Mouse (Mus musculus) retina, postnatal 7 days (tissue): ENCODE data around the gene Serping1.

Source experiments
- DNase-seq: peaks from one replicate; pipeline ENCODE4 v3.0.0-alpha.2; 2012; ENCODE audit warnings: low read depth, low spot score

Gene Serping1

DNA sequence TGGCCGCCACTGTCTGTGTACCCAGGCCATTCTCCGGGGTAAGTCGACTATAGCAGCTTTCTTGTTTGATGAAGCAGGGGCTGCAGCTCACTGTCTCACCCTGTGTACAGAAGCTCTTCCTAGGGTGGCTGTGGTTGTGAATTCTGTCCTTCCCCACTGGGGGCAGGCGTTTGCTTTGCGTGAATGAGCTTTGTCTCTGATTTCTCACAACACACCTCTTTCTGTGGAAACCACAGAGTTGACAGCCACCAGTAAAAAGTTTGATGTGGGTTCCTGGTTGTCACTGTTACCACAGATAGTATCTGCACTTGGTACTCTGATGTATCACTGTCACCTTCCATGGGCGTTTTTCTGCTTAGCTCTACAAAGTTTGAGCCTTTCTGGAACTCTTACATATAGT is 4.0 kb upstream of the Serping1 start:
- no peak for DNase-seq

DNA sequence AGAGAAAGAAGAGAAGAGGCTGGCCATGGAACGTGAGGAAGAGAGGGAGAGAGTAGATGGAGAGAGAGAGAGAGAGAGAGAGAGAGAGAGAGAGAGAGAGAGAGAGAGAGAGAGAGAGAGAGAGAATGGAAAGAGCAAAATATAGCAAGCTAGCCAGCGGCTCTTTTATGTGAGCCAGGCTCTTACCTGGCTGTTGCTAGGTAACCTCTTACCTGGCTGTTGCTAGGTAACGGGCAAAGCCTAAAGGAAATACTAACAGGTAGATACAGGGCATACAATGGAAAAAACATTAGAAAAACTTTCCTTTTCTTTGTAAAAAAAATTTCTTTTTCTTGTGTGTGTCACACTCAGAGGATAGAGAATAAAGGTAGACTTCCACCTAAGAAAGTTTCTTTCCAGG is 2.5 kb upstream of the Serping1 start:
- no peak for DNase-seq

DNA sequence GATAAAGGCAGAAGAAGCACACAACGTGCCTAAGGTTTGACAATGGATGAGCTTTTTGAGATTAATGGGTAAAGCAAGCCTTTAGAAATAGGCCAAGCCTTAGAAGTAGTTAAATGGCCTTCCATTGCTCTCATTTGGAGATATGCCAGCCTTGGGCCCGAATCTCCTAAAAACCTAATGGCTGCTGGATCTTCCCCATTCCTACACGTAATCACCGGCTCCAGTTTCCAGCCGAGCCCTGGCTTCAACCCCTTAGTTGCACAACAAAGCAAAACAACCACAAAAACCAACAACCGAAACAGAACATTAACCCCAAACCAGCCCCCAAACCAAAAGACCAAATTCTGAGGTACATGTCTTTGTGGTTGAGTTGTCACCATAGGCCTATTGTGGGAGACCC is 421 bp upstream of the Serping1 start:
- no peak for DNase-seq

DNA sequence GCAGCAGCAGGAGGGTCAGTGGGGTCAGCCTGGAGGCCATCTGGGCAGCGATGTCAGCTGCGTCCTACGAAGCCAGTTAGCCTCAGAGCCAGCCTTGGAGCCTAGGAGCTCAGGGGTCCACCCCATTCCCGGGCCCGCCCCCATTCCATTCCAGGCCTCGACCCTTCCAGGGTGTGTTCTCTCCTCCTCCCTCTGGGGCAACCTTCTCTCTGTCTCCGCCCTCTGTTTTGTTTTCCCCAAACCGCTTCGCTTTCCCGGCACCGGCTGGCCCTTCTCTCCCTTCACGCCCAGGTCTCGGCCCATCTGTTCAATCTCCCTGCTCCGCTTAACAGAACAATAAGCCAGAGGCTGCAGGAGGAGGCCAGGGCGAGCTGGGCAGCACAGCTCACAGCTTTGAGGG is 493 bp downstream of the Serping1 start:
- DNase-seq, result peak; percentile 42

DNA sequence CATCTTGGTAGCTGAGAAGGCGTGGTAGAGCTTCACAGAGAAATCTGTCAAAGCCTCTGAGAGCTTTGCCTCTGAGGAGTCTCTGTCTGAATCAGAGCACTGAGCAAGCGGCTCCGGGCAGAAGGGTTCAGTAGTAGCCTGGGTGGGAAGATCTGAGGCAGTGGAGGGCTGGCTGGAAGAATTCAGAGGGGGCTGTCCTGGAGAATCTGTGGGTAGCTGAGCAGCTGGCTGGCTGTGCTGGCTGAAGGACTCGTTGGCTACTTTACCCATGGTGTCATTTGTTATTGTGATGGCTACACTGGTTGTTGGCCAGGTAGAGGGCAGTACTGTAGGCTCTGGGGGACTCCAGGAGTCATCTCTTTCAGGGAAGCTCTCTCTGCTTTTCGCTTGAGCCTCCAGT is 2.0 kb downstream of the Serping1 start:
- DNase-seq, result no peak

GRCm38 (mm10) chr2:84772454-84772853 is 2.8 kb downstream of the Serping1 start:
- DNase-seq, result no peak

- no peak for DNase-seq
Observed at GRCm38 (mm10) chr2:84770501-84770900, 4.7 kb downstream of the Serping1 start.

- no peak for DNase-seq
Observed at GRCm38 (mm10) chr2:84762818-84763217, 12.4 kb downstream of the Serping1 start.

DNA sequence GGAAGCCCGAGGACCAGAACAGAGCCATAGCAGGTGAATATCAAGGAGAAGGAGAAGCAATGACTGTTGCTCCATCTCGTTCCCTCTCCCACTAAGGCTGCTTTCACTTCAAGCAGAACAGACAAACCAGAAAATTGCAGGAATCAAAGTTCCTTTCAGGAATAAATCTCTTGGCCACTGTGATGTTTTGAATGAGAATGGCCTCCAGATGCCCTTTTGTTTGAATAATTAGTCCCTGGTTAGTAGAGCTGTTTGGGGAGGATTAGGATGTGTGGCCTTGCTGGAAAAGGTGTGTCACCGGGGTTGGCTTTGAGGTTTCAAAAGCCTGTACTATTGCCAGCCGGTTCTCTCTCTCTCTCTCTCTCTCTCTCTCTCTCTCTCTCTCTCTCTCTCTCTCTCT is 12.9 kb downstream of the Serping1 start:
- no peak for DNase-seq

DNA sequence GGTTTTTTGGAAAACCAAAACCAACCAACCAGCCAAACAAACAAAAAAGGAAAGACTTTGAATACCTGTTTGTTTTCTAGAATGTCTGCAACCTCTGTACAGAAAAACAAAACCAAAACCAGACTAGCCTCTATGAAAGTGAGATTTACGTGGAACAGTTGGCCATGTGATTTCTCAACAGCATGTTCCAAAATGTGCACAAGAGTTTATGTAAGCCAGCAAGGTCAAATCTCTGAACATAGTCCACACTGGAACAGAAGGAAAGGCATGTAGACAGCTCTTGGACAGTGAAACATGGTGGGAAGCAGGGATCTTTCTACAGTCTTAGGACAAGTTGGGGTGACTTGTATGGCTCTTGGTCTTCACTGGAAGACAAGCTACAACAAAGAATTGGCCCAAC is 13.4 kb downstream of the Serping1 start:
- no peak for DNase-seq

DNA sequence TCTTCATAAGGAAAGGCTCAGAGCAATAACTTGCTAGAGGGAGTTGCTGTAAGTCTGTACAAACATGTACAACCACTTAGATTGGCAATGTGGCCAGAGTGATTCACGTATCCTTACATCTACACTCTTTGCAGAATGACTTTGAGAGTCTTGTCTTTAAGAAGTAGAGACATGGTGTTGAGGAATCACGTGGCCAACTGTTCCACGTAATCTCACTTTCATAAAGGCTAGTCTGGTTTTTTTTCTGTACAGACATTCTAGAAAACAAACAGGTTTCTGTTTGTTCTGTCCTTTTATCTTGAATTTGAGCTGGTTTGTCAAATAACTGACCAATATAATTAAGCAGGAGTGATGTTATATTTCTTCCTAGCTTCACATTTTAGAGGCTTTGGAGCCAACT is 13.9 kb downstream of the Serping1 start:
- no peak for DNase-seq

DNA sequence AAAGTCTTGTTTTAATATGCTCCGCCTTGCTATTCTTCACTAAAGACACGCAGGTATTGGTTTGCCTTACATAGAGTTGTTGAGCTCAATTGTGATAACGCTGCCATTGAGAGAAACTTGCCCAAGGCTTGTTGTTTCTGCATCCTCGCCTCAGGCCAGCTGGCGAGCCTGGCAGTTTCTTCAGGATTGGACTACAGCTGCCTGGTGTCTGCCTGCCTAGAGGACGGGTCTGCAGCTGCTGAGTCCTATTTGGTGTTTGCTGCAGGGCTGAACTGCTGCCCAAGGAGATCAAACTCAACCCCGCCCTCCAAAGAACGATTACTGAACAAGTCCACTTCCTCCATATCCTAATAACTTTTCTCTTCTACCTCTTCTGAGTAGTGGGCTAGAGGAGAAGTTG is 14.5 kb downstream of the Serping1 start:
- no peak for DNase-seq

- no peak for DNase-seq
Observed at GRCm38 (mm10) chr2:84758542-84759127, 16.6 kb downstream of the Serping1 start.

GRCm38 (mm10) chr2:84757026-84757682 is 18.1 kb downstream of the Serping1 start:
- DNase-seq, result no peak

DNA sequence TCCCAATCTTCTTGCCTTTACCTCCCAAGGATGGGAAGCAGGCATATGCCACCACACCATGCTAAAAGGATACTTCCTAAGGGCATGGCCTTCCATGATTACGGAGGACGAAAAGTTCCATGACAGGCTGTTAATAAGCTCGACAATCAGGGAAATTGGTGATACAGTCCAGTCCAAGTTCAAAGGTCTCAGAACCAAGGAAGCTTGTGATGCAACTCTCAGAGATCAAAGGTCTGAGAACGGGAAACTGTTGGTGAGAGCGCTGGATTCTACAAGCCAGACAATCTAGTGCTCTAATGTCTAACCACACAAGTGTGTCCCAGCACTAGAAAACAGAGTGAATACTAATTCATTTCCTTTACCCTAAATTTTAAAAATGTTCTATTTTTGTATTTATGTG is 19.0 kb downstream of the Serping1 start:
- no peak for DNase-seq

GRCm38 (mm10) chr2:84750115-84750514 is 25.1 kb downstream of the Serping1 start:
- no peak for DNase-seq

- DNase-seq, result no peak
Observed at GRCm38 (mm10) chr2:84744126-84744525, 31.1 kb downstream of the Serping1 start.

- DNase-seq, result peak; percentile 58
Observed at GRCm38 (mm10) chr2:84743561-84743960, 31.7 kb downstream of the Serping1 start, which contains the start of gene Gm19426. Gm19426 (minus strand) TSS chr2:84743655.

- no peak for DNase-seq
Observed at GRCm38 (mm10) chr2:84742451-84743283, 32.6 kb downstream of the Serping1 start.

DNA sequence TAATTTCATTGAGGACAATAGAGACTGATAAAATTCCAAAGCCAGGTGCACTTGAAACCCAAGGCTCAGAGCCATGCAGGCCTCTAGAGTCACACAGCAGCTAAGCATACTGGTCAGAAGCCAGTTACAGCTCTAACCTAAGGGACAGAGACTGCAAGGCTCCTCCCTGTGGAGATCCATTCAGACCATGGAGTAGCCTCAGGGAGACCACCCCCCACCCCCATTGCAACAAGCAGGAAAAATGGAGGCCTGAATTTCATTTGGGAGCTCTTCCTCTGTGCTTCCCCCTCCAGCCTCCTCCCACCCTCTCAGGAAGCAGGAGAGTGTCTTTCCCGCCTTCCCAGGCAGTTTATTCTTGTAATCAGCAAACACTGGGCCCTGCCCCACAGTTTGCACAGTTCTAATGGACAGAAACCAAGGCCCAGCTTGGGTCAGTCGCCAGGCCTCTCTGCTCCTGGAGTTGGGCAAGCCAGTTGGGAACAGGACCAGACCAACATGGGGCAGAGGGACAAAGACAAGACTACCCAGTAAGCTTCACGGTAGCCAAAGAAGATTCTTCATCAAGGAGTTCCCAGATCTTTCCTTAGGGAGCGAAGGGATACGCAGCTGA is 33.3 kb downstream of the Serping1 start:
- DNase-seq, result no peak

DNA sequence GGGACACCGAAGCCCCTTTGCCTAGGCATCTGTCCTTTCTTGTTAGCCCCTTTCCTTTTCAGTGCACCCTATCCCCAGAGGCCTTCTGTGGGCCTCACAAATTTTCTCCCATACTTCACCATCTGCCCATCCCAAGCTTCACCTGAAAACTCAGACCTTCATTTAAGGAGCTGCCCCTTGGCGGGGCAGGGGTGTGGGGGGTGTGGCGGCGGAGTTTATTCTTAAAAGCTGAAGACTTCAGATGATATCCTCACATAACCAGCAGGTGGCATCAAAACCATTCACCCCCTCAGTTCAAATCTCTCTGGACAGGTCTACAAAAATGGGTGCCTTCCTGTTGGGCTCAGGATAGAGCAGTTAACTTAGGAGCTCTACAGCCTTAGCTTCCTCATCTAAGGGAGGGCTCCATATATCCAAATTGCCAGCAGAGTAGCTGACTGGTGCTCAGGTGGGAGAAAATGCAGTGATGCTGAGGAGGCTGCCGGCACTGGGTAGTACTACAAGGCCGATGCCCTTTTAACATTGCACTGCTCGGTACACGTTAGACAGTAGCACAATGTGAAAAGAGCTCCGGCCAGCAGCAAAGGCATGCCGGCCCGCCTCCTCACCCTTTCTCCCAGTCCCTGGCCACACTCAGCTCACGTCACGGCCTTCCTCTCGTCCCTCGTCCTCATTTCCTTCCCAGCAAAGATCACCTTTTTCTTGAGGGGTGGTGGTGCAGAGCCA is 34.5 kb downstream of the Serping1 start:
- DNase-seq, result no peak
